Mouse (Mus musculus): ENCODE data around the gene Slc25a1. TPM values are rescaled to one million over a fixed set of nuclear protein-coding genes. Genes with fewer than 3 reads are reported as not detected.
A peak's percentile ranks its signal among the peaks of the same experiment; 100 is the strongest.

Gene Slc25a1
- polyA plus RNA-seq, 1 experiment from 2014 or later, result 66.6 TPM

GRCm38 (mm10) chr16:17884116-17884515 is 43.9 kb downstream of the Slc25a1 start:
- peaks cover 11% of the 10 kb centered on the region; the same call in 1 of the 2 replicates for H3K36me3 ChIP-seq (ENCODE audit: insufficient read depth)
- H3K27ac ChIP-seq (ENCODE audit: low read depth), result no peak overlapping the region
- no peak for ATAC-seq (ENCODE audit: insufficient read depth)
- H3K27me3 ChIP-seq (ENCODE audit: insufficient read depth, low read length), result no peaks in the 10 kb centered on the region
- H3K9me3 ChIP-seq (ENCODE audit: low read depth, low read length), result no peaks in the 10 kb centered on the region
- H3K4me3 ChIP-seq (ENCODE audit: low read depth, low read length), result no peak overlapping the region
- 66% methylated on average over 6 of the region's 6 CpGs for WGBS
- H3K9ac ChIP-seq, result no peak overlapping the region
- H3K4me2 ChIP-seq, result no peak overlapping the region
- DNase-seq, result no peak
- H3K4me1 ChIP-seq (ENCODE audit: insufficient read depth), result 0 out of 2 replicates have a peak, but pooled peaks cover 4% of the 10 kb centered on the region
- no peak for TF ChIP-seq CTCF (IDR thresholded peaks at IDR 0.05; ENCODE audit: low read depth)

DNA sequence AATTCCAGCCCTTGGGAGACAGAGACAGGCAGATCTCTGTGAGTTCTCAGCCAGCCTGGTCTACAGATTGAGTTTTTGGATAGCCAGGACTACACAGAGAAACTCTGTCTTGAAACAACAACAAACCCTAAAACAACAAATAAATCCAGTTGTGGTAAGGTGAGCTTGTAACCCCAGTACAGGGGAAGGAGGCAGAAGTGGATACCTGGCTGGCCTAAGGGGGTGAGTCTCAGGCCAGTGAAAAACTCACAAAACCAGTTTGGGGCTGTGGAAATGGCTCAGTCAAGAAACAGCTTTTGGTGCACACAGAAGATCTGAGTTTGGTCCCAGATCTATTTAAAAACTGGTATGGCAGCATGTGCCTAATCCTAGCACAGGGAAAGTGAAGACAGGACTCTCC is 45.8 kb downstream of the Slc25a1 start:
- Histone ChIP-seq H3K4me2 (no peak overlapping the region), H3K36me3 (ENCODE audit: insufficient read depth) (peaks cover 11% of the 10 kb centered on the region; the same call in 1 of the 2 replicates), H3K4me1 (ENCODE audit: insufficient read depth) (0 out of 2 replicates have a peak, but pooled peaks cover 4% of the 10 kb centered on the region), H3K9me3 (ENCODE audit: low read depth, low read length) (no peaks in the 10 kb centered on the region), H3K27me3 (ENCODE audit: insufficient read depth, low read length) (no peaks in the 10 kb centered on the region), H3K4me3 (ENCODE audit: low read depth, low read length) (no peak overlapping the region), H3K9ac (no peak overlapping the region), H3K27ac (ENCODE audit: low read depth) (no peak overlapping the region)
- TF ChIP-seq CTCF (IDR thresholded peaks at IDR 0.05; ENCODE audit: low read depth), result no peak
- DNase-seq, result peak; percentile 17
- ATAC-seq (ENCODE audit: insufficient read depth), result no peak

DNA sequence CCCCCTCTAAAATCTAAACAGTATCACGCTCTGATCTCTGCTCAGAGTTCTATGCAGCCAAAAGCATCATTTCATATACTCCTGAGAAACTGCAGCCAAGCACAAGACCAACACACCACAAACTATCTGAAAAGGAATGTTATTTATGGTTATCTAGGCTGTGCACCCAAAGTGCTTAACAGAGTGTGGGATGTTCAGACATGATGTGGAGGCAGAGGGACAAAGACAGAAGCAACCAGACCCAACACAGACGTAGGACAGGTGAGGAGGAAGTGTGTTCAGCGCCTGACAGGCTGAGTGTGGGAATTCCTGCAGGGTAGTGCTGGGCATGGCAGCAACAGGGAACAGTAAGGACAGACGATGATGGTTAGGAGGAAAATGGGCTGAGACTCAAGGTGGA is 48.4 kb downstream of the Slc25a1 start:
- H3K27me3 ChIP-seq (ENCODE audit: insufficient read depth, low read length), result no peaks in the 10 kb centered on the region
- no peak for DNase-seq
- H3K4me3 ChIP-seq (ENCODE audit: low read depth, low read length), result no peak overlapping the region
- no peaks in the 10 kb centered on the region for H3K9me3 ChIP-seq (ENCODE audit: low read depth, low read length)
- no peak overlapping the region for H3K9ac ChIP-seq
- WGBS, result 75% methylated on average over 4 of the region's 4 CpGs
- H3K4me1 ChIP-seq (ENCODE audit: insufficient read depth), result 0 out of 2 replicates have a peak, but pooled peaks cover 4% of the 10 kb centered on the region
- peaks cover 9% of the 10 kb centered on the region; the same call in 1 of the 2 replicates for H3K36me3 ChIP-seq (ENCODE audit: insufficient read depth)
- no peak overlapping the region for H3K4me2 ChIP-seq
- no peak for TF ChIP-seq CTCF (IDR thresholded peaks at IDR 0.05; ENCODE audit: low read depth)
- H3K27ac ChIP-seq (ENCODE audit: low read depth), result no peak overlapping the region
- no peak for ATAC-seq (ENCODE audit: insufficient read depth)

GRCm38 (mm10) chr16:17876096-17876495 is 51.9 kb downstream of the Slc25a1 start:
- 94% methylated on average over 1 of the region's 1 CpGs for WGBS
- no peaks in the 10 kb centered on the region for H3K4me1 ChIP-seq (ENCODE audit: insufficient read depth)
- no peak overlapping the region for H3K9ac ChIP-seq
- no peak for ATAC-seq (ENCODE audit: insufficient read depth)
- H3K27ac ChIP-seq (ENCODE audit: low read depth), result no peak overlapping the region
- no peaks in the 10 kb centered on the region for H3K27me3 ChIP-seq (ENCODE audit: insufficient read depth, low read length)
- DNase-seq, result no peak
- TF ChIP-seq CTCF (IDR thresholded peaks at IDR 0.05; ENCODE audit: low read depth), result no peak
- peaks cover 19% of the 10 kb centered on the region for H3K36me3 ChIP-seq (ENCODE audit: insufficient read depth)
- H3K9me3 ChIP-seq (ENCODE audit: low read depth, low read length), result no peaks in the 10 kb centered on the region
- no peak overlapping the region for H3K4me3 ChIP-seq (ENCODE audit: low read depth, low read length)
- H3K4me2 ChIP-seq, result no peak overlapping the region

Other genes with a start within 250 kb of the Slc25a1 start
- 40.8 and 46.0 TPM in 2 replicates for gene Med15, start 195.3 kb downstream of the Slc25a1 start, polyA plus RNA-seq (2014; fragmentation: Nextera tagmentation; extraction: Ambion mirVana)
- gene Klhl22, start 168.6 kb downstream of the Slc25a1 start, polyA plus RNA-seq (2014; fragmentation: Nextera tagmentation; extraction: Ambion mirVana), result 67.0 and 70.7 TPM in 2 replicates
- gene Scarf2, start 130.9 kb downstream of the Slc25a1 start, polyA plus RNA-seq (2014; fragmentation: Nextera tagmentation; extraction: Ambion mirVana), result 32.7 and 36.3 TPM in 2 replicates
- 0.18 TPM in 1 of 2 replicates, not detected in the other for gene B830017H08Rik, start 95.1 kb downstream of the Slc25a1 start, polyA plus RNA-seq (2014; fragmentation: Nextera tagmentation; extraction: Ambion mirVana)
- 2.6 and 2.7 TPM in 2 replicates for gene Car15, start 89.9 kb downstream of the Slc25a1 start, polyA plus RNA-seq (2014; fragmentation: Nextera tagmentation; extraction: Ambion mirVana)
- gene Gm20518, start 36.5 kb downstream of the Slc25a1 start, polyA plus RNA-seq (2014; fragmentation: Nextera tagmentation; extraction: Ambion mirVana), result 0.29 and 0.55 TPM in 2 replicates
- 0.07 and 0.09 TPM in 2 replicates for gene Tssk1, start 34.0 kb downstream of the Slc25a1 start, polyA plus RNA-seq (2014; fragmentation: Nextera tagmentation; extraction: Ambion mirVana)
- gene Dgcr2, start 29.7 kb downstream of the Slc25a1 start, polyA plus RNA-seq (2014; fragmentation: Nextera tagmentation; extraction: Ambion mirVana), result 94.6 and 105 TPM in 2 replicates
- gene Tssk2, start 29.6 kb downstream of the Slc25a1 start, polyA plus RNA-seq (2014; fragmentation: Nextera tagmentation; extraction: Ambion mirVana), result not detected in 2 replicates
- gene Ess2, start 16.9 kb downstream of the Slc25a1 start, polyA plus RNA-seq (2014; fragmentation: Nextera tagmentation; extraction: Ambion mirVana), result 32.5 and 37.3 TPM in 2 replicates
- gene Gsc2, start 13.2 kb downstream of the Slc25a1 start, polyA plus RNA-seq (2014; fragmentation: Nextera tagmentation; extraction: Ambion mirVana), result 0.21 TPM in 1 of 2 replicates, not detected in the other
- not detected in 2 replicates for gene Vpreb2, start 52.2 kb upstream of the Slc25a1 start, polyA plus RNA-seq (2014; fragmentation: Nextera tagmentation; extraction: Ambion mirVana)
- 93.8 and 97.3 TPM in 2 replicates for gene Dgcr6, start 124.6 kb upstream of the Slc25a1 start, polyA plus RNA-seq (2014; fragmentation: Nextera tagmentation; extraction: Ambion mirVana)
- 14.8 and 17.5 TPM in 2 replicates for gene Prodh, start 162.0 kb upstream of the Slc25a1 start, polyA plus RNA-seq (2014; fragmentation: Nextera tagmentation; extraction: Ambion mirVana)
- 1.3 and 1.7 TPM in 2 replicates for gene Rtn4r, start 199.4 kb upstream of the Slc25a1 start, polyA plus RNA-seq (2014; fragmentation: Nextera tagmentation; extraction: Ambion mirVana)

All from lung, embryonic 14.5 days (tissue).